Mouse (Mus musculus) spleen, postnatal 4 days (tissue): Measurements from ENCODE around the gene Tekt4.

Experiments used
- DNase-seq, 2 experiments: peaks; one replicate each; pipeline ENCODE4 v3.0.0; 2022; ENCODE audit warnings: low spot score in 2 of 2

Gene Tekt4

GRCm38 (mm10) chr17:25432433-25433181 lies 21.8 kb upstream of the Tekt4 start:
- peak in 1 of 2 experiments; percentile 71 for DNase-seq

GRCm38 (mm10) chr17:25433223-25433616 lies 21.2 kb upstream of the Tekt4 start:
- no peak for DNase-seq

GRCm38 (mm10) chr17:25433617-25434606 lies 20.5 kb upstream of the Tekt4 start, which contains the start of gene Cacna1h:
Gene Cacna1h (minus strand): TSS chr17:25433783.
- peak; percentile 30 to 73 for DNase-seq

- DNase-seq, result no peak
Observed at GRCm38 (mm10) chr17:25441417-25441816, 13.0 kb upstream of the Tekt4 start.

- DNase-seq, result no peak
Observed at GRCm38 (mm10) chr17:25442889-25443288, 11.5 kb upstream of the Tekt4 start.

GRCm38 (mm10) chr17:25445074-25445473 lies 9.3 kb upstream of the Tekt4 start:
- DNase-seq, result no peak

GRCm38 (mm10) chr17:25445841-25446240 lies 8.6 kb upstream of the Tekt4 start:
- DNase-seq, result no peak

- DNase-seq, result no peak
Observed at GRCm38 (mm10) chr17:25447865-25448264, 6.5 kb upstream of the Tekt4 start.

- no peak for DNase-seq
Observed at GRCm38 (mm10) chr17:25450329-25450728, 4.1 kb upstream of the Tekt4 start.

GRCm38 (mm10) chr17:25452246-25452965 lies 2.0 kb upstream of the Tekt4 start:
- DNase-seq, result no peak

GRCm38 (mm10) chr17:25456540-25456939 lies 2.1 kb downstream of the Tekt4 start:
- DNase-seq, result no peak

- no peak for DNase-seq
Observed at GRCm38 (mm10) chr17:25462236-25462875, 7.9 kb downstream of the Tekt4 start.

- DNase-seq, result no peak
Observed at GRCm38 (mm10) chr17:25463326-25463945, 9.0 kb downstream of the Tekt4 start.

- no peak for DNase-seq
Observed at GRCm38 (mm10) chr17:25464091-25464490, 9.7 kb downstream of the Tekt4 start.

- DNase-seq, result no peak
Observed at GRCm38 (mm10) chr17:25466257-25466656, 11.8 kb downstream of the Tekt4 start.

- DNase-seq, result no peak
Observed at GRCm38 (mm10) chr17:25467781-25468180, 13.4 kb downstream of the Tekt4 start.

GRCm38 (mm10) chr17:25468301-25468700 lies 13.9 kb downstream of the Tekt4 start:
- DNase-seq, result no peak

GRCm38 (mm10) chr17:25469798-25470197 lies 15.4 kb downstream of the Tekt4 start:
- no peak for DNase-seq

- DNase-seq, result no peak
Observed at GRCm38 (mm10) chr17:25471418-25471817, 17.0 kb downstream of the Tekt4 start.

- DNase-seq, result no peak
Observed at GRCm38 (mm10) chr17:25472044-25472443, 17.6 kb downstream of the Tekt4 start.
